Mouse (Mus musculus): ENCODE results near the gene Hist1h2bp. TPM values are rescaled to one million over a fixed set of nuclear protein-coding genes. Genes with fewer than 3 reads are reported as not detected.
"Not testable (repeated sequence)": the region's sequence is repeated elsewhere in the genome, so short reads cannot be mapped to it uniquely, and the experiment has no call there.

Gene Hist1h2bp
- polyA plus RNA-seq (2012; rRNA removed): 2.1 and 5.4 TPM in 2 replicates

GRCm38 (mm10) chr13:21786899-21787629, at the start of gene Hist1h2bp, which contains the start of gene Hist1h2an:
TSS of gene Hist1h2bp (plus strand) at chr13:21787461.
TSS of gene Hist1h2an (minus strand) at chr13:21787218.
- under 1% methylated on average over 40 of the region's 63 CpGs for WGBS
- peak; percentile 86 for DNase-seq (ENCODE audit: low read depth, low spot score)

DNA sequence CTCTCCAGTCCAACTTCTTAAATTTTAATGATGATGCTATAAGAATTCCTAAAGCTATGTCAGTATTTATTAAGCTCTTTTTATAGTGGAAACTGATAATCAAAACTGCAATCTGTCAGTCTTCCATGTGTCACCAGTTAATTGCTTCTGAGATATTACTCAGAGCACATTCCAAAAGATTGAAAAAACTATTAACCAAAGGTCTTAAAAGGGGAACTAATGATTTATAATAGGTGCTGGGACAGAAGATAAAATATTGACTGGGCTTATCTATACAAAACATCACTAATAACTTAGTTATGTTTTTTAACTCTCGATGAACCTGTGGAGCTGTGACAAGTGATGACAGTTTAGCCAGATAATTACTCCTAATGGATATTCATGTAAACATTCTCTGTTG, 42.3 kb upstream of the Hist1h2bp start:
- no peak for DNase-seq (ENCODE audit: low read depth, low spot score)
- 75% methylated on average over 1 of the region's 1 CpGs for WGBS

DNA sequence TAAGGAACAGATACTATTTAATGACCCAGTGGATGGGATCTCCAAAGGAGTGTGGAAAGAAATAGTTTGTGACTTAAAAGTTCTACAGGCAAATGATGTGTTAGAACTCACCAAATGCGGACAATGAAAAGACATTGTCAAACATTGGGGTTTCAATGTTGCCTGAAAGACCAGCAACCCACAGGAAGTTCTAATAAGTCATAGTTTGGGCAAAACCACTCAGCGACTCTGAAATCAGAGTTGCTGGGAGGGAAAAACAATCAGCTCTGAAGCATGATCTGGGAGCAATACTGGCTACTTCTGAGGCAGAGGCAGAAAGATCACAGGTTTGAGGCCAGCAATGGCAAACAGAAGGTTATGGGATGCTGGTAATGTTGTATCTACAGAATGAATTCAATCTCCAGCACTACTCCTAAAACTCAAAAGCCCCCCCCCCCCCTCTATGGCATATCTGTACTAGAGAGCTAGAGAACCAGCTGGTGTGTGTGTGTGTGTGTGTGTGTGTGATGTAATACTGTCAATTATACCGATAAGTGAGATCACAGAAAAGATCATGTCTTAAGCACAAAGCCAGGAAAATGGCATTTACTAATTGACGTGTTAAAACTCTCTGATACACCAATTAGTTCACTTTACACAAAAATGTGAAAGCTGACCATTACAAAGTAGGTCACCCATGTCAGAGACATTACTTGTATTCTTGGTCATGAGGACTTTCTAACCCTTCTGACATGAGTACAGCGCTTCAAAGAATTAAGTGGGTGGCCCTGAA, 37.7 kb upstream of the Hist1h2bp start:
- DNase-seq (ENCODE audit: low read depth, low spot score): no peak
- 6% methylated on average over 5 of the region's 5 CpGs for WGBS

DNA sequence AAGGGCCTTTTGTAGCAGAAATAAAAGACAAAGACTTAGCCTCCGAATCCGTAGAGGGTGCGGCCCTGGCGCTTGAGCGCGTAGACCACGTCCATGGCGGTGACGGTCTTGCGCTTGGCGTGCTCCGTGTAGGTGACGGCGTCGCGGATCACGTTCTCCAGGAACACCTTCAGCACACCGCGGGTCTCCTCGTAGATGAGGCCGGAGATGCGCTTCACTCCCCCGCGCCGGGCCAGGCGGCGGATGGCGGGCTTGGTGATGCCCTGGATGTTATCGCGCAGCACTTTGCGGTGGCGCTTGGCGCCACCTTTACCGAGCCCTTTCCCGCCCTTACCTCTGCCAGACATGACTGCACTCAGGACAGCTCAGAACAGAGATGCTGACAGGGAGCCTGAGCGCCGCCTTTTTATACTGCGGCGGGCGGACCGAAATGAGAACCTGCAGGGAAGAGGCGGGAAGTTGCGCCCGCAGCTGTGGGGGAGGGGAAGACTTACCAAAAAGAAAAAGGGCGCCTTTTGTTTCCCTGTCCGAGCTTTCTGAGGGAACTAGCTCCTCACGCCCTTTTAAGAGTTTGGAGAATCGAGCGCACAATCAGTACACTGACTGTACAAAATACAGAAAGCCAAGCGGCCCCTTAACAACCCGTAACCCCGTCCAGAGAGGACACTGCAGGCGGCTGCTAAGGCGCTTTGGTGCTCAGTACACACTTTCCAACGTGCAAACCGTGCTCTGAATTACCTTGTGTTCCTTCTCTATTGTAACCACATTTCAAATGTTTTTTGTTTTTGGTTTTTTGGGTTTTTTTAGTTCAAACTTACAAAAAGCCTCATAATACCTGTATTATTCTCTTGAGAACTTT, 36.9 kb upstream of the Hist1h2bp start, which contains the start of gene Hist1h4k:
TSS of gene Hist1h4k (minus strand) at position 347 of the 859 bp plus-strand sequence.
- WGBS: under 1% methylated on average over 47 of the region's 56 CpGs
- DNase-seq (ENCODE audit: low read depth, low spot score): not testable (repeated sequence)

DNA sequence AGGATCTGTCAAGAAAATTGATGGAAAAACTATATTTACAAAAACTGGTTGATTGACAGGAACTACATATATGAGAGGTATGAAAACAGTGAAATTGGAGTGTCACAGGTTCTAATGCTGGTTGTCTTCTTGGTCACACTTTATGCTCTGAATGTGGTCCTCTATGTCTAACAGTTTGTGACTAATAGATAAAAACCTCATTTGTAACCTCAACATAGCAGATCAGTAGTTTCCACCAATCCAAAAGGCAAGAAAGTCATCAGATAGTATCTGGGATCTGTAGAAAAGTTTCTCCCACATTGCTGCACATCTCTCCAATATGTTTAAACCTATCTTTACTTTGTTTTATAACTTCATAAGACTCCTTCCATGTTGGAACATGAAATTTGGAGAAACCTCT, 35.8 kb upstream of the Hist1h2bp start:
- DNase-seq (ENCODE audit: low read depth, low spot score): no peak

- DNase-seq (ENCODE audit: low read depth, low spot score): no peak
- WGBS: 76% methylated on average over 3 of the region's 3 CpGs
Observed at GRCm38 (mm10) chr13:21751827-21752226, 35.4 kb upstream of the Hist1h2bp start.

- WGBS: 38% methylated on average over 3 of the region's 3 CpGs
- DNase-seq (ENCODE audit: low read depth, low spot score): no peak
Observed at GRCm38 (mm10) chr13:21752356-21752755, 34.9 kb upstream of the Hist1h2bp start.

DNA sequence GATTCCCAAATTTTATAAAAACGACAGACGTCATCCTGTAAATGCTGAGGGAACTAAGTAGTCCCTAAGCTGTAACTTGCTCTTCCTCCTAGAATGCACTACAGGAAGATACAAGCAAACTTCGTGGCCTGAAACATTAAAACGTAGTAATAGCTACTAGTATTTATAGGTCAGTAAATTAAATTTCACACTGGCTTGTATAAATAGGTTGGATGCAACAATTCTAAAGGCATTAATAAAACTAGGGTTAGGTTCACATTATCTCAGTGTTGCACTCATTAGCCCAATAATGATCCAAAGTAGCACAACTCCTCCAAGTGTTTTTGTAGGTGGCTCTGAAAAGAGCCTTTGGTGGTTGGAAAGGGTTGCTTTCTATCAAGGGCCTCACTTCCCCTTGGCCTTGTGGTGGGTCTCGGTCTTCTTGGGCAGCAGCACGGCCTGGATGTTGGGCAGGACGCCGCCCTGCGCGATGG, 34.2 kb upstream of the Hist1h2bp start:
- WGBS: 4% methylated on average over 10 of the region's 10 CpGs
- no peak for DNase-seq (ENCODE audit: low read depth, low spot score)

DNA sequence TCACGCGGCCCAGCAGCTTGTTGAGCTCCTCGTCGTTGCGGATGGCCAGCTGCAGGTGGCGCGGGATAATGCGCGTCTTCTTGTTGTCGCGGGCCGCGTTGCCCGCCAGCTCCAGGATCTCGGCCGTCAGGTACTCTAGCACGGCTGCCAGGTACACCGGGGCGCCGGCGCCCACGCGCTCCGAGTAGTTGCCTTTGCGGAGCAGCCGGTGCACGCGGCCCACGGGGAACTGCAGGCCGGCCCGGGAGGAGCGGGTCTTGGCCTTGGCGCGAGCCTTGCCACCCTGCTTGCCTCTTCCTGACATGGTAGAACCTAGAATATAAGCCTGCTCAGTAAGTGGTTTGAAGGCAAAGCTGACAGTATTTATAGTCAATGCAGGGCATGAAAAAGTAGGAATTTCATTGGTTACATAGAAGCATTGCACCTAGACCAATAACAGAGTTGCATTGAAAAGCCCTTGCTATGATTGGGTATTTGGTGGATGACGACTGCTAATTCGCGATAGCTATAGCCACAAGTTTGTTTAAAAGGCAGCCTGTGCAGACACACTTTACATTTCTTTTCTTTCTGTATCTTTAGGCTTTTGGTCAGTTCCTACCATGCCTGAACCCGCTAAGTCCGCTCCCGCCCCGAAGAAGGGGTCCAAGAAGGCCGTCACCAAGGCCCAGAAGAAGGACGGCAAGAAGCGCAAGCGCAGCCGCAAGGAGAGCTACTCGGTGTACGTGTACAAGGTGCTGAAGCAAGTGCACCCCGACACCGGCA, 33.6 kb upstream of the Hist1h2bp start, which contains the start of the genes Hist1h2ak and Hist1h2bn:
TSS of gene Hist1h2ak (minus strand) at position 304 of the 762 bp plus-strand sequence.
TSS of gene Hist1h2bn (plus strand) at position 600 of the 762 bp plus-strand sequence.
- peak; percentile 94 for DNase-seq (ENCODE audit: low read depth, low spot score)
- WGBS: under 1% methylated on average over 48 of the region's 50 CpGs

GRCm38 (mm10) chr13:21754294-21755001, 32.8 kb upstream of the Hist1h2bp start:
- WGBS: under 1% methylated on average over 26 of the region's 26 CpGs
- not testable (repeated sequence) for DNase-seq (ENCODE audit: low read depth, low spot score)

DNA sequence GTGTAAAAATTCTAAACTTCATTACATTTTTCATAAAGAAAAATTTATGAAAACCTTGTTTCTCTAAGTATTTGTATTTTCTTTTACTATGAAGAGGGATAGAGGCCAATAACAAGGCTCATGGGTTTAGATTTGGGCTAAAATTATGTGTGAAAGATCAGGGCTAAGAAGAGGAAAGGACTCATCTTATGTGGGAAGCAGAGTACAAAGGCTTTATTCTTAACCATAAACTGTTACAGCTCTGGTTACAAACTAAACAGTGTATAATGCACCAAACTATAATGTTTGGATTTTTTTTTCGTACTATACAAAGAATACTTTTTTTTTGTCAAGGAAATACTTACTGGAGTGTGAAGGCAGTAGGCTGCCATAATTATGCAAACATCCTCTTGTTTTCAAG, 31.6 kb upstream of the Hist1h2bp start:
- no peak for DNase-seq (ENCODE audit: low read depth, low spot score)
- WGBS: 59% methylated on average over 1 of the region's 1 CpGs

DNA sequence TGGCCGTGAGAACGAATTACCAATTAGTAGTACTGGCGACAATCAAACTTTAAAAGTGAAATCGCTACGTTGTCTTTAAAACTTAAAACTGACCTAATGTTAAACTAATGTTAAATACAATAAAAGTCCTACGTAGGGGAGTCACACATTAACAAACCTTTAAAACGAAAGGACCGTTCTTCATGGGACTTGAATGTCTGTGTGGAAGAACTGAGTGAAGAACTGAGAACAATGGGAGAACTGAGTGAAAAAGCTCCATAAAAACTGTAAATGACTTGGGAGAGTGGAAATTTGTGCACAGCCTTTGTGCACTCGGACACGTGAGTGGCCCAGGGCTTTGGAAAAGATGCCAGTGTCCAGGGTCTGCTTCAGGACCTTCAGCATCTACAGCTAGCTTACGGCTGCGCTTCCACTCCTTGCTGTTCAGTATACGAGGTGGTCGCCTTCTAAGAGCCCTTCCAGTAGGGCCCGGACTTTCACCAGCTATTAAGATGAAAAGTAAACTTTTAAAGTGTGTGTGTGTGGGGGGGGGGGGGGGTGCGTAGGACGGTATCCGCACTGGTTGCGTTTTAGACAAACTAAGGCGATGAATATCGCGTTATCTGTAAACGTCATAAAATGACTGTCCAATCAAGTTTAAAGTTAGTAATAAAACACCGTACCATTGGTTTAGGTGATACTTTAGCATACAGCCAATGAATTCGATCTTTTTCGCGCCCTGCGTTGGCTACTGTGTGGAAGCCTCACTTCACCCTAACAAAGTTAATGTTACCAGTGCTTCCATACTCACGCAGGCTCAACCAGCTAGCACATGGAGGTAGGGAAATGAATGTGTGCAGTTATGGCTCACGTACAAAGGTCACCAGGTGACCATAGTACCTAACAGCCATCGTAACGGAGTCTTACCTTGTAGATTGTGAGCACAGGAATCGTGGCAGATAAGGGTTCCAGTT, 8.2 kb upstream of the Hist1h2bp start:
- DNase-seq (ENCODE audit: low read depth, low spot score): peak; percentile 83
- WGBS: under 1% methylated on average over 33 of the region's 33 CpGs

GRCm38 (mm10) chr13:21779767-21780731, 7.2 kb upstream of the Hist1h2bp start, which contains the start of gene Hist1h1b:
TSS of gene Hist1h1b (minus strand) at chr13:21780625.
- under 1% methylated on average over 44 of the region's 44 CpGs for WGBS
- DNase-seq (ENCODE audit: low read depth, low spot score): no peak

- no peak for DNase-seq (ENCODE audit: low read depth, low spot score)
Observed at GRCm38 (mm10) chr13:21781021-21781555, 6.2 kb upstream of the Hist1h2bp start.

GRCm38 (mm10) chr13:21781639-21782038, 5.6 kb upstream of the Hist1h2bp start:
- WGBS: 89% methylated on average over 1 of the region's 1 CpGs
- DNase-seq (ENCODE audit: low read depth, low spot score): no peak

More at GRCm38 (mm10) chr13:21781021-21781555, 6.2 kb upstream of the Hist1h2bp start:
- 43% methylated on average over 6 of the region's 6 CpGs for WGBS
